8 mouse cellular contexts compared by ENCODE assay signal in the genomic region with DNA sequence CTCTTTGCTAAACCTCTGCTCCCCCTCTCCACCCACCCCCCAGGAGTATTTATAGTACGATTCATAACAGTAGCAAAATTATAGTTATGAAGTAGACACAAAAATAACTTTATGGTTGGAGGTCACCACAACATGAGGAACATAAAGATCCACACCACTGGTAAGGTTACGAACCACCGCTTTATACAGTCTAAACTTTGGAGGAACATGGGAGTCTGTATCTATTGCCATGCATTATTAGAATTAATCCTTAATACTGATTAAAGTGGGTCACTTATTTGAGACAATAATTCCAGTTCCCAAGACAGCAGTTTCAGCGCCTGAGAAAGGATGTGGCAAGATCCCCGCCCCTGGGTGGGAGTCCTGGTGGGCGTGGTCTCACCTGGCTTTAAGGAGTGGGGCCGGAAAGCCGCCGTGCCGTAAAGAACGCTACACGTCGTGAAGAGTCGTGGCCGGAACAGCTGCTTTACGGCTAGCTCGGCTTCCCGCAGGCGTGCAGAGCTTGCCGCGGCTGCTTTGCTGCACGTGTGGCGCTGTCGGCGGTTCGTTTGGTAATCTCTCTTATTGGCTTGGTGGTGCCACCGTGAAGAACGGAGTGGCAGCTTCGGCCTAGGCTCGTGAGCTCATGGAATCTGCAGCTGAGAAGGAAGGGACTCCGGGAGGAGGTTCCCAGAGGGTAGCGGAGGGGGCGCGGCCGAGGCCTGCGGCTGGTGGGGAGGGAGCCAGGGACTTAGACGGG. TPM values are rescaled to one million over a fixed set of nuclear protein-coding genes. Genes with fewer than 3 reads are reported as not detected.
A peak's percentile ranks its signal among the peaks of the same experiment; 100 is the strongest.
DNase-seq lines count a peak whose midpoint lies in the region; ATAC-seq and TF ChIP-seq lines count a peak whose summit lies in the region.

A gene (plus strand): TSS at position 463 of the 739 bp plus-strand sequence.

- no peaks in the 10 kb centered on the region for H3K27me3 ChIP-seq in hindbrain, postnatal 0 days (ENCODE audit: insufficient read depth, low read length)

- H3K9me3 ChIP-seq in hindbrain, postnatal 0 days (ENCODE audit: low read length) = no peaks in the 10 kb centered on the region

- peak within 1 kb of the TSS; percentile 74 for H3K4me2 ChIP-seq in hindbrain, postnatal 0 days (ENCODE audit: low read depth, low read length)

- ATAC-seq in common myeloid progenitor, adult 5-6 weeks (replicated peaks; ENCODE audit: low read depth, poor library complexity, severe bottlenecking) = peak; percentile 93
- peak; percentile 94 for ATAC-seq in hindbrain, postnatal 0 days
- ATAC-seq in megakaryocyte, adult 5-6 weeks (ENCODE audit: poor library complexity, severe bottlenecking) = peak; percentile 94

- WGBS in hindbrain, postnatal 0 days = 5% methylated on average over 37 of the region's 37 CpGs

- DNase-seq in ZHBTc4 (ENCODE audit: low read depth, low spot score) = peak; percentile 98
- peak; percentile 94 for DNase-seq in gastrocnemius, adult 2 months
- peak; percentile 98 for DNase-seq in hindbrain, postnatal 0 days (ENCODE audit: low spot score)
- DNase-seq in left cerebral cortex, adult 2 months (ENCODE audit: extremely low spot score in 1 of 2, low spot score in 2 of 2) = peak; percentile 94
- DNase-seq in right cerebral cortex, adult 2 months (ENCODE audit: low spot score in 2 of 2) = peak; percentile 96 to 97
- peak; percentile 95 for DNase-seq in urinary bladder, postnatal 14 days (ENCODE audit: low spot score)

- TF ChIP-seq CTCF in gastrocnemius, adult 2 months (IDR thresholded peaks at IDR 0.05) = no peak
- TF ChIP-seq CTCF in hindbrain, postnatal 0 days (IDR thresholded peaks at IDR 0.05; ENCODE audit: low read depth) = peak; percentile 46
- TF ChIP-seq CTCF in left cerebral cortex, adult 2 months (IDR thresholded peaks at IDR 0.05) = no peak

- peaks cover 6% of the 10 kb centered on the region; the same call in 1 of the 2 replicates for H3K4me1 ChIP-seq in hindbrain, postnatal 0 days (ENCODE audit: insufficient read depth, low read length)

- no peaks in the 10 kb centered on the region; the same call in 1 of the 2 replicates for H3K36me3 ChIP-seq in hindbrain, postnatal 0 days (ENCODE audit: insufficient read depth, low read length)

- peak within 1 kb of the TSS; percentile 63 for H3K9ac ChIP-seq in hindbrain, postnatal 0 days (replicated peaks; ENCODE audit: low read length)

- intact Hi-C loops in gastrocnemius, adult 2 months (cut with DNase I) = no loop called here
- intact Hi-C loops in left cerebral cortex, adult 2 months (cut with DNase I) = loop anchor here (2.0 kb wide), 1 partner anchor 73 kb away; a partner anchor contains a TSS

- H3K27ac ChIP-seq in gastrocnemius, adult 2 months = peak within 1 kb of the TSS; percentile 86
- H3K27ac ChIP-seq in hindbrain, postnatal 0 days = peak within 1 kb of the TSS; percentile 76
- H3K27ac ChIP-seq in left cerebral cortex, adult 2 months = peak within 1 kb of the TSS; percentile 63; the same call in 1 of the 2 replicates

- peak within 1 kb of the TSS; percentile 78 for H3K4me3 ChIP-seq in gastrocnemius, adult 2 months
- peak within 1 kb of the TSS; percentile 69 for H3K4me3 ChIP-seq in hindbrain, postnatal 0 days (ENCODE audit: low read length)
- peak within 1 kb of the TSS; percentile 79 for H3K4me3 ChIP-seq in left cerebral cortex, adult 2 months

RNA-seq across cellular contexts. Expression of the gene that starts here (rescaled TPM):
- 32.7 and 34.0 TPM in 2 replicates for total RNA-seq in common myeloid progenitor, adult 5-6 weeks (2017)
- total RNA-seq in gastrocnemius, adult 2 months (2021) = 10 to 100 TPM; 12.3 to 12.8 TPM
- 5.8 and 9.3 TPM in 2 replicates for total RNA-seq in hindbrain, postnatal 0 days (2014; rRNA removed)
- polyA plus RNA-seq in hindbrain, postnatal 0 days (2015; fragmentation: Nextera tagmentation; extraction: Ambion mirVana) = 34.9 and 36.9 TPM in 2 replicates
- 10 to 100 TPM; 16.1 to 17.7 TPM for total RNA-seq in left cerebral cortex, adult 2 months (2021)
- 14.0 and 20.3 TPM in 2 replicates for total RNA-seq in megakaryocyte, adult 5-6 weeks (2015)
- 11.4 and 13.8 TPM in 2 replicates for total RNA-seq in megakaryocyte, adult 5-6 weeks (2017)

Comparison
In these comparisons a context has a peak if more than half of its experiments do, and no peak if none do; other contexts are left out.
1. Peak in every context shown above with its lines: DNase-seq, ATAC-seq, H3K4me3 ChIP-seq and H3K27ac ChIP-seq.